Mouse (Mus musculus): Measurements from ENCODE around the gene Cftr. TPM values are rescaled to one million over a fixed set of nuclear protein-coding genes. Genes with fewer than 3 reads are reported as not detected.

The Cftr gene
- polyA plus RNA-seq, 1 experiment from 2014 or later: 0.15 TPM

DNA sequence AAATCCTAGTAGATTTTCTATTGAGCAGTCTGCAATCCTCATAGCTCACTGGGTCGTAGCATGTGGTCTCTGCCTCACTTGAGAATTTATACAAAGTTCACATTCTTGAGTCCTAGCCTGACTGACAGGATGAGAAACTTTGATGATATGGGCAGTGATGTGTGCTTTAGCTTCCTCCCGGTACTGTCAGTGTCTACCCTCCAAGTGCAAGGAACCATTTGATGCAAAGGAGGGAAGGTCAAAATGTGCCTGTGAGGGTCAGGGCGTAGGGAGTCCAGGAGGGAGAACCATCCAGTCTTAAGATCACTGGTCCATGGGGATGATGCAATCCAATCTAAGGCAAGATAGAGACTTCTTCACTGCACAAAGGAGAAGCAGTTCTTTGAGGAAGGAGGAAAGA, 164.9 kb downstream of the Cftr start:
- WGBS: 85% methylated on average over 3 of the region's 3 CpGs
- no peaks in the 10 kb centered on the region for H3K9me3 ChIP-seq (replicated peaks)
- no peaks in the 10 kb centered on the region for H3K27me3 ChIP-seq
- no peak overlapping the region for H3K9ac ChIP-seq
- H3K27ac ChIP-seq: no peak overlapping the region
- ATAC-seq: no peak
- H3K4me2 ChIP-seq: no peak overlapping the region
- no peak overlapping the region for H3K4me3 ChIP-seq
- H3K4me1 ChIP-seq: no peaks in the 10 kb centered on the region
- no peaks in the 10 kb centered on the region for H3K36me3 ChIP-seq (ENCODE audit: poor library complexity, severe bottlenecking)

DNA sequence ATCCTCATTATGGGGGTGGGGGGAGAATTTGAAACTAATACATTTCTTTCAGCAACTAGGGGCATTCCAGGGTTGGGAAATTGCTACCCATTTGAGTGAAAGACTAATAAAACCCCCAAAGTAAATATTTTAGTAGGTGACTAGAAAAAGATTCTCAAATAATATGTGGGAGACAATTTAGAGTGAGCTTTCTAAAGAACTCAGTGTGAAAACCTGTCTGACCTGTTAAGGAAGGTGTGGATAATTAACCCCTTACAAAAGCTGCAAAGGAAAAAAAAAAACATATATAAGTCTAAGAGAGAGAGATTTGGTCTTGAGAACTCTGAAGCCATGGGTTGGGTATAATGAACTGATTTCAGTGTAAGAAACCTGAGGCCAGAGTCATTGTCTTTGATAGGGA, 167.8 kb downstream of the Cftr start:
- Histone ChIP-seq H3K27me3 (no peaks in the 10 kb centered on the region), H3K4me1 (no peaks in the 10 kb centered on the region), H3K27ac (no peak overlapping the region), H3K9ac (no peak overlapping the region), H3K9me3 (replicated peaks) (no peaks in the 10 kb centered on the region), H3K36me3 (ENCODE audit: poor library complexity, severe bottlenecking) (no peaks in the 10 kb centered on the region), H3K4me2 (no peak overlapping the region), H3K4me3 (no peak overlapping the region)
- no peak for ATAC-seq

DNA sequence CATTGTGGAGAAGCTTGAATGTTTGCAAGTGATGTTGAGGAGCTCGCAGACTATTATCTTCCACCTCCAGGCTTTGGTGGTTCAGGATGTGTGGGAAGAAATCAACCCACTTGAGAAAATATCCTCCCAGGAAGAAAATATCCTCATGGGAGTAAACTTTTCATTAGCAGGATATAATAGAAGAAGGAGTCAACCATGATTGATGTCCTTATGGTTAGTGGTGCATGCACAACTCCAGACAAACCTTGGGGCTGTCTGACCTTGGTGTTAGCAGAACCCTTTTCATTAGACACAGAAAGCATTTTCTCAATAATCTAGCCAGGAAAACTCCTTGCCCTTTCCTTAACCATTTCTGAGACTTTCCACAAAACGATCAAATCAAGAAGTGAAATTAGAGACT, 173.8 kb downstream of the Cftr start:
- WGBS: 91% methylated on average over 2 of the region's 2 CpGs
- no peaks in the 10 kb centered on the region for H3K9me3 ChIP-seq (replicated peaks)
- H3K36me3 ChIP-seq (ENCODE audit: poor library complexity, severe bottlenecking): no peaks in the 10 kb centered on the region
- no peak overlapping the region for H3K4me3 ChIP-seq
- H3K27ac ChIP-seq: no peak overlapping the region
- no peak overlapping the region for H3K9ac ChIP-seq
- no peak for ATAC-seq
- H3K4me1 ChIP-seq: no peaks in the 10 kb centered on the region
- H3K27me3 ChIP-seq: no peaks in the 10 kb centered on the region
- H3K4me2 ChIP-seq: no peak overlapping the region

DNA sequence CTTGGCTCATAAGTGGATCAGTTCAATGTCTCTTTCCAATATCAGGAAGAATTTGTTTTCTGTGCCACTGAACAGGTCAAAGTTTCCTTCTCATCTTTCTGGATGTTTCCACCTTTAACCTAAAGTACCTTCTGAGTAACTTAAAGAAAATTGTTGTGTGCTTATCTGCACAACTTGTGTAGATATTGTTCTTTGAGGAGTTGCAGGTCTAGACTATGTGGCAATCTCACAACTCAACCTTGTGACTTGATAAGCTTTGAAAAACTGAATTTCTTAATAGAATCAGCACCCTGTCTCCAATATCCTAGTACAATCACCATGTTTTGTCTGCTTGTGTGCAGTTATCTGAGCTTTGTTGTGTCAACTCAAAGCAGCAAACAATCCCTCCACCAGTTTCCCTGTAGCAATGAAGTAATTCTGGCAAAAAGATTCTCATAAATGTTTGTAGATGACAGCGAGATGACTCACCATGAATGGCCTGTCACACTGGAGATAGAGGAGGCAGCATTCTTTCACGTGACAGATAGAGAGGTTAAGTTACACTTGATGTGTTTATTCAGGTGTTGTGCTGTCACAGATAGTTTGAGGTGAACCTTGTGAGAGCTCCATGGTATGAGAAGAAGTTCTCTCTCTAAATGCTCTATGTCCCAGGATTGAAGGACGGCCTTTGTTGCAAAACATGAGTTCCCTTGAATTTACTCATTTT, 178.8 kb downstream of the Cftr start:
- Histone ChIP-seq H3K27me3 (no peaks in the 10 kb centered on the region), H3K36me3 (ENCODE audit: poor library complexity, severe bottlenecking) (no peaks in the 10 kb centered on the region), H3K4me1 (no peaks in the 10 kb centered on the region), H3K9ac (no peak overlapping the region), H3K9me3 (replicated peaks) (no peaks in the 10 kb centered on the region), H3K4me3 (no peak overlapping the region), H3K27ac (no peak overlapping the region), H3K4me2 (no peak overlapping the region)
- WGBS: 75% methylated on average over 3 of the region's 3 CpGs
- no peak for ATAC-seq

DNA sequence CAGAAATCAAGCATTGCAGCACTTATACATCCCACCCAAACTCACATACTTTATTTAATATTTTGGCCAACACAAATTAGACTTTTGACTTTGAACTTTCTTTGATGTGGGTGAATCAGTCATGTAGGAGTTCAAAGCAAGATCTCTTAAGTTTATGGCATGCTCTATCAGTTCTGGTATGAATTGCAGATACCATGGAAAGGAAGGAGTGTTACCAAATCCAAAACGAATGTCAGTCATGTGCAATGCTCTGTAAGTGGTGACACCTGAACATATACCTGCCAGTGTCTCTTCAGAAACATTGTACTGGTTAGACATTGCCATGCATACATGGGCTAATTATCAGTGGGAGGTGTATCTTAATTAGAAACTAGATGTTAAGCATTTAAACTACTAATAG, 189.7 kb downstream of the Cftr start:
- Histone ChIP-seq H3K27me3 (no peaks in the 10 kb centered on the region), H3K27ac (no peak overlapping the region), H3K36me3 (ENCODE audit: poor library complexity, severe bottlenecking) (no peaks in the 10 kb centered on the region), H3K9ac (no peak overlapping the region), H3K4me1 (no peaks in the 10 kb centered on the region), H3K4me2 (no peak overlapping the region), H3K9me3 (replicated peaks) (no peaks in the 10 kb centered on the region), H3K4me3 (no peak overlapping the region)
- ATAC-seq: no peak
- WGBS: 77% methylated on average over 1 of the region's 1 CpGs

DNA sequence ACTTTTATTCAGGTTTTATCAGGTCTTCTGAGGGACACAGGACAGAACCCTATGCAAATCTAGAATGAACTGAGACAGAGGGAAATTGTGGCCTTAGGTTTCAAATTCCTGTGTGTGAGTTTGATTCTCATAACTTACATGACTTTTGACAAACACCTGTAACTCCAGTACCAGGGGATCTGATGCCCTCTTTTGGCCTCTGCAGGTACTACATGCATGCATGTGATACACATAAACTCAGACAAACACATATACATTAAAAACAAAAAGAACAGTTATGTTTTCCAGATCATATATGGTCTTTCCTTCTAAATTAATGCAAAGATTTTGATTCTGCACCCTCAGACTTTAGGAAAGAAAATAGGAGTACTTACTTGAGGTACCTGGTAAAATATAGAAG, 190.5 kb downstream of the Cftr start:
- Histone ChIP-seq H3K4me2 (no peak overlapping the region), H3K9ac (no peak overlapping the region), H3K27me3 (no peaks in the 10 kb centered on the region), H3K27ac (no peak overlapping the region), H3K36me3 (ENCODE audit: poor library complexity, severe bottlenecking) (no peaks in the 10 kb centered on the region), H3K9me3 (replicated peaks) (no peaks in the 10 kb centered on the region), H3K4me3 (no peak overlapping the region), H3K4me1 (no peaks in the 10 kb centered on the region)
- ATAC-seq: no peak

DNA sequence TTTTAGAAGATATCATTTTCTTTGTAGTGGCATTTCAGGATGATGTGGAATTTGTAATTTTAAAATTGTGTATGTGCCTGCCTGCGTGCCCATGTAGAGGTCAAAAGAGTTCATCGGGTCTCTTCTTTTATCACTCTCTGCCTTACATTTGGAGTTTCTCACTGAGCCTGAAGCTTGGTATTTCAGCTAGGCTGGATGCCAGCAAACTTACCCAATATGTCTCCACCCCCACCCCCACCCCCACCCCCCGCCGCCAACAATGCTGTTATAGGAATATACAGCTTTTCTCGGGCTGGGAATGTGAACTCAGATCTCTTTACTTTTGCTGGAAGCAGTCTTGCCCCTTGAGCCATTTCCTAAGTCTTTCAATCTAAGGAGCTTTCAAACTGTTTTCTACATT, 191.7 kb downstream of the Cftr start:
- no peak for ATAC-seq
- Histone ChIP-seq H3K9me3 (replicated peaks) (no peaks in the 10 kb centered on the region), H3K4me3 (no peak overlapping the region), H3K27me3 (no peaks in the 10 kb centered on the region), H3K27ac (no peak overlapping the region), H3K4me2 (no peak overlapping the region), H3K36me3 (ENCODE audit: poor library complexity, severe bottlenecking) (peaks cover 2% of the 10 kb centered on the region), H3K9ac (no peak overlapping the region), H3K4me1 (no peaks in the 10 kb centered on the region)
- WGBS: 89% methylated on average over 5 of the region's 5 CpGs

DNA sequence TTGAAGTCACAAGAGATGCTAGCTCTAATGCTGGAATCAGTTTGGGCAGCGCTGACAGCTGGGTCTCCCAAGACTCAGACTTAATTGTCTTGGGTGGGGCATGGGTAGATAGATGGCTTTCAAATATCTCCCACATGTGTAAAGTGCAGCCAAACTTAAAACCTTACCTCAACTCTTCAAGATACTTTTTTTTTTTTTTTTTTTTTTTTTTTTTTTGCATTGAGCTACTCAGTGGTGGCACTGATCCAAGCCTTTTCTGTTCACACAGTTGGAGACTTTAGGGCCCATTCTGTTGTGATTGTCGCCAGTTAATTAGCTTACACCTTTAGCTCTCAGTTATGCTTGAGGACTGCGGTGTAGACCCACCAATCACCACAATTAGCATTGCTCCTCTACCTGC, 198.6 kb downstream of the Cftr start:
- Histone ChIP-seq H3K27me3 (no peaks in the 10 kb centered on the region), H3K4me1 (peaks cover 3% of the 10 kb centered on the region; the same call in 1 of the 2 replicates), H3K9ac (no peak overlapping the region), H3K4me3 (no peak overlapping the region), H3K9me3 (replicated peaks) (no peaks in the 10 kb centered on the region), H3K36me3 (ENCODE audit: poor library complexity, severe bottlenecking) (peaks cover 6% of the 10 kb centered on the region), H3K4me2 (no peak overlapping the region), H3K27ac (no peak overlapping the region)
- ATAC-seq: no peak
- 41% methylated on average over 3 of the region's 3 CpGs for WGBS

DNA sequence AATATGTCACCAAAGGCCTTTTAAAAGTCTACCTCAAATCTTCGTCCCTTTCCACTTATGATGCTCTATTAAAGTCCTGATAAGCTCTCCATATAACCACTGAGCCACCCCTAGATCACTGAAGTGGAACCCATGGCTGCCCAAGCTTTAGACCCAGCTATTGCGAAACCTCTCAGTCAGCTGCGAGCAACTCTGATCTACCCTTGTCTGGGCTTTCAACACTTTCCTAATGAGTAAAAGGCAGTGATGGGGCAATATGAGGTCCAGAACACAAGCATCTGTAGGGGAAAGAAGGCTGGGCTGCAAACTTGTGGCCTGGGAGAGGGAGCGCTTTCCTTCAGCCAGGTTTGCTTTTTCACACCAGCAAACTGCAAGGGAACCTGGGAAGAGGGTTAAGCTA, 199.2 kb downstream of the Cftr start:
- 82% methylated on average over 4 of the region's 4 CpGs for WGBS
- Histone ChIP-seq H3K9ac (no peak overlapping the region), H3K9me3 (replicated peaks) (no peaks in the 10 kb centered on the region), H3K36me3 (ENCODE audit: poor library complexity, severe bottlenecking) (peaks cover 6% of the 10 kb centered on the region), H3K4me3 (no peak overlapping the region), H3K4me2 (no peak overlapping the region), H3K27me3 (no peaks in the 10 kb centered on the region), H3K4me1 (peaks cover 3% of the 10 kb centered on the region; the same call in 1 of the 2 replicates), H3K27ac (no peak overlapping the region)
- ATAC-seq: no peak

Other genes with a start within 250 kb of the Cftr start
- not detected in 2 replicates for gene Wnt2, start 140.1 kb upstream of the Cftr start, polyA plus RNA-seq (2015; fragmentation: Nextera tagmentation; extraction: Ambion mirVana)
- not detected in 2 replicates for gene Asz1, start 61.6 kb upstream of the Cftr start, polyA plus RNA-seq (2015; fragmentation: Nextera tagmentation; extraction: Ambion mirVana)